Mouse (Mus musculus) left cerebral cortex, postnatal 14 days (tissue): ENCODE measurements around the gene Ctrb1. TPM values are rescaled to one million over a fixed set of nuclear protein-coding genes. Genes with fewer than 3 reads are reported as not detected.

Experiments
- DNase-seq, 2 experiments: peaks; one replicate each; pipeline ENCODE4 v3.0.0; 2021 to 2022; ENCODE audit warnings: low spot score in 2 of 2, mixed read lengths in 1 of 2
- intact Hi-C: fragments of 180-260 bp; cut with DNase I; formaldehyde crosslinking; loops from one replicate; pipeline ENCODE4 v1.15.1; 2025
- total RNA-seq, 2 experiments: library from RNA; stranded (reverse); gene quantifications; 2 replicates each; pipeline ENCODE4 v1.2.3; 2021

Gene Ctrb1
- total RNA-seq, 2 experiments from 2014 or later: not detected

DNA sequence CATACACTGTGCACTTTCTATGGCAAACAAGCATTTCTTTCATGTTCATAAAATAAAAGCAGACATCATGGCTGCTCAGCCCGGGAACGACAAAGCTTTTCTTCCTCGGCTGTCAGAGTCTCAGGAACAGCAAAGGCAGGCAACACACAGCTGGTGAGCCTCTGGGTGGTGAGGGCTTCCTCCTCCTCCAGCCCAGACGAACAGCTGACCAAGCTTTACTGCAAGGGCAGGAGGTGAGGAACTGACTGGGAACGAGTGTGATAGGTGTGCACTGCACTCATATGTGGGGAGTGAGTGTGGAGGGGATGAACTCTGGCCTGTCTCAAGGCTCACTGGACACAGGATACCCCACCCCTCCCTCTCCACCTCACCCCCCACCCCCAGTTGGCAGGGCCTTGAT lies 28.1 kb upstream of the Ctrb1 start:
- intact Hi-C loops: loop anchor here (5.0 kb wide), 1 partner anchor 93 kb away; no protein-coding TSS in a partner anchor
- DNase-seq: no peak

DNA sequence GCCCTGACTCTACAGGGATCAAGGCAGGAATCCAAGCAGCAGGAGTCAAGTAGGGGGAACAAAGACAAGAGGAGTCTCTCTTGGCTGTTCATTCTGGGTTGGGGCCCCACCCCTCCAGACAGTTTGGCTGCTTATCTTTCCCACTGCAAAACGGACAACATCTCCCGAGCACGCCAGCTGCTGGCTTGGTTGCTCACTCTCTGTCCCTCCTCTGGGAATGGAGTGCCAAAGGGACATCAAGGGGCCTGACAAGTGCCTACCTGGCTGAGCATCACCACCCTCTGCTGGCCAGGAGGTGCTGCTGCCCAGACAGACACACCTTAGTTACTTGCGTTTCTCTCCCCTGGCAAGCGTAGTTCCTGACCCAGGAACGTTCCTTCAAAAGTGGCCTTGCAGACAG lies 27.1 kb upstream of the Ctrb1 start:
- intact Hi-C loops: loop anchor here (5.0 kb wide), 1 partner anchor 94 kb away; no protein-coding TSS in a partner anchor
- DNase-seq: peak in 1 of 2 experiments; percentile 10

DNA sequence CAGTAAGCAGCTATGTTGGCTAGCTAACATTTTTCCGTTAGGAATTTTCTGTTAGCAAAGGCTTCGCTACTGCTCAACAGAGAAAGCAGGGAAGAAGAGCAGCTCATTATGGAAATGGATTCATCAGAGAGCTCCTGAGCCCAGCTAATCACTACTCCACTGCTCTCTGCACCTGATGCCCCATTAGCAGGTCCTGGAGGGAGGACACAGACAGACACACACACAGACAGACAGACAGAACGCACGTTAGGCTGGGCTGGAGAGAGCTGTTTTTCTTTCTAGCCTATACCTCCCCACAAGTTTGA lies 26.6 kb upstream of the Ctrb1 start:
- intact Hi-C loops: loop anchor here (5.0 kb wide), 1 partner anchor 95 kb away; no protein-coding TSS in a partner anchor
- DNase-seq: peak in 1 of 2 experiments; percentile 23

DNA sequence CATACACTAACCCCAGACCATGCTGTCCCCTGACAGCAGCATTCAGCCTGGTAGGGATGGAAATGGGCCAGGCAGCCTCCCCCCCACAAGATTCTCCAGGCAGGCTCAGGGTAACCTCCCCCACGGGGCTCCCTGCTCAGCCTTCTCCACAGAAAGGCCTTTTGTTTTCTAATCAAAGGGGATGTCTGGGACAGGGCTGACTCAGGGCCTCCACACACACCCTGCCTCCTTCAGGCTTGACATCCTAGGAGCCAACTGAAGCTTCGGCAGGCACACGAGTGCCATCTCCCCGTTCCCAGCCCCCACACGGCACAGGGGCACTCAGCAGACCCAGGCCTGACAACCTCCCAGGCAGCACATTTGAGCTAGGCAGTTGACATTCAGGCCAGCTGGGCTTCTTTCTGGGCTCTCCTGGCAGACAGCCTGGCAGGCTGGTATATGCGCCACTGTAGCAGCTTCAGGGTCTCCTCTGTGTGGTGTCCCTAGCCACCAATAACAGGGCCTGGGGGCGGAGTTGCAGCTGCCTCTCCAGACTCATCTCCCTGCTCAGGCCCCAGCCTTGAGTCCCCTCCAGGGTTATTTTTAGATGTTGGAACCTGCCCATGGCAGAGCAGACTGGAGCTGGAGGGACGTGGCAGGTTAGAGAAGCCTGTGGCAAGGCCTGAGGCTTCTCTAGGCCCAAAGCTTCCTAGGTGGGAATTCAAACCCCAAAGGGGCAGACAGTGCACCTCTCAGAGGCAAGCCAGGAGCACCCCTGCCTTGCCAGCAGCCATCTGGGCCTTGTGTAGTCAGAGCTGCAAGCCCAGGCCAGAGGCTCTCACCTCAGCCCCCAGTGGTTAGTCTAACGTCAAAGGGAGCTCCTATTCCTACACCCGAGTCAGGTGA lies 26.0 kb upstream of the Ctrb1 start:
- peak; percentile 75 to 93 for DNase-seq
- intact Hi-C loops: loop anchor here (5.0 kb wide), 1 partner anchor 95 kb away; no protein-coding TSS in a partner anchor

DNA sequence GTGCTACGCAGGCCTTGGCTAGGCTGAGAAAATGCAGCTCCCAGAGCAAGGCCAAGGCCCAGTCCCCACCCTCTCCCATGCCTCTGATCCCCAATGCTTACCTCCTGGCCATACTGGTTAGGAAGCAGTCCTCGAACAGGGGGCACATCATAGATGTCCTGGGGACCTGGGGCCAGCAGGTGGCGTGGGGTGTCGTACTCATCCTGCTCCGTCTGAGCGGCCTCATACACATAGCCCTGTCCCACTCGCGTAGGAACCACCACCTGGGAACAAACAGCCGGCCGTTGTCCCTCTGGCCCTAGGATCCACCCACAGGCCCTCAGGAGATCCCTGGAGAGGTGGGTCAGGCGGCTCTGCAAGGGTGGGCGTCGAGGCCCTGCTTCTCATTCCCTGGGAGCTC lies 24.7 kb upstream of the Ctrb1 start:
- DNase-seq: peak in 1 of 2 experiments; percentile 9

DNA sequence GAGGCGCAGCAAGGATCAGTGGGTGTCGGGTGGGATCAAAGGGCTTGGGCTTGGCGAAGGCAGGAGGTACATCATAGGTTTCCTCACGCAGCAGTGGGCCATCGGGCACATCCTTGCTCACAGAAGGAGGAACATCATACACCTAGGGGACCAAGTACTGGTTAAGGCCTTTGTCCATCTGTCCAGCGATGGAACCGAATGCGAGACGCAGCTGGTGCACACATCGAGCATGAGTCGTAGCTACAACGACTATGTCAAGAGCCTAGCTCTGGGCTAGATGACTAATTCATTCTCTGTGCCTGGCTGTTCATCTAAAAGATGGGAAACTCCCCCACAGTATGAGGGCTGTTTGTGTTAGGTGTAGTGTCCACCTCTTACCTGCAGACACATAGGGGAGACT lies 23.5 kb upstream of the Ctrb1 start:
- intact Hi-C loops: no loop called here
- no peak for DNase-seq

More for the DNA sequence above, 24.7 kb upstream of the Ctrb1 start:
- intact Hi-C loops: loop anchor here (5.0 kb wide), 1 partner anchor 97 kb away; no protein-coding TSS in a partner anchor

DNA sequence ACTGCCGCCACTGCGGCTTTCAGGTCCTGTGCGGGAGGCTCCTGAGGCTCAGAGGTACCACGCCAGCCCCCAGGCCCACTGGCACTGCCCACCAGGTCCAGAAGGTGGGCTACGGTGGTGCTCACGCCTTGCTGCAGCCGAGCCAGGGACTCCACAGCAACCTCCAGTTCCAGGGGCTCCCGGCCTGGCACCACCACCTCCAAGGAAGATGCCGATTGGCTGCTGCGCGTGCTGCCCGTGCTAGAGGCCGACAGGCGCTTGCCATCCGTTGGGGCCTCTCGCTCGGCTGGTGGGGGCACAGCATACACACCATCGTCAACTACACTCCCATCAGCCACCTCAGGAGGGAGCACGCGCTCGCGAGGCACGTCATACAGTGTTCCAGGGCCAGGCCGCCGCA lies 23.0 kb upstream of the Ctrb1 start:
- DNase-seq: peak in 1 of 2 experiments; percentile 8
- intact Hi-C loops: no loop called here

DNA sequence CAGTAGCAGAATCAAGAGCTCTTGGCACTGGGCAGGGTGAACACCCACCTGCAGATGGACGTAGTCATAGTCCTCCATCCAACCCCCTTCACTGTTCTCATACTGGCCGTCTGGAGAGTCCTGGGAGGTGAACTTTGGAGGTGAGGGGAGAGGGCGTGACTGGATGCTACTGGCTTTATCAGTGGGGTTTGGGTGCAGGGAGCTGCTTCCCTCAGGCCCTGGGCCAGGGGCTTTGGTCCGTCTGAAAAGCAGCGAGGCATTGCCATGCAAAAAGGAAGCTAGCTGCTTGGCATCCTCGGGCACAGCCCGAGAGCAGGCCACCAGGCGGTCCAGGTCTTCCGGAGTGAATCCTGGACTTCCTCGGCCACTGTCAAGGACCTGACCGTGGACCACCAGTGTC lies 22.5 kb upstream of the Ctrb1 start:
- intact Hi-C loops: no loop called here

DNA sequence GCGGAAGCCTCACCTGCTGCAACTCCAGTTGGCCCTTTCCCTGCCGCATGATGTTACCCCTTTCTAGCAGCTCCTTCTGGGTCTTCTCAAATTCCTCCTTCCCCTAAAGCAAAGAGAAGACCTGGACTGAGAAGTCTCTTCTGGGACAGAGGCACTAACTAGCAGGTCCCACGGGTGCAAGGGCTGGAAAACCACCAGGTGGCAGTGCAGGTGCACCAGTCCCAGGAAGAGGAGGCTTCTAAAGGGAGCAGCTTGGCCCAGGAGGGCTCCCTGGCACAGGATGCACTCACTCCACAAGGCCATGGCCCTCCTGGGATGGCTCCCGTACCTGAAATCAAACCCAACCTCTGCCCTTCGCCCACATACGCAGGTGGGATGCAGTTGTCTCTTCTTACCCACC lies 21.8 kb upstream of the Ctrb1 start:
- intact Hi-C loops: no loop called here
- DNase-seq: peak; percentile 66 to 70

More for the DNA sequence above, 22.5 kb upstream of the Ctrb1 start:
- no peak for DNase-seq

DNA sequence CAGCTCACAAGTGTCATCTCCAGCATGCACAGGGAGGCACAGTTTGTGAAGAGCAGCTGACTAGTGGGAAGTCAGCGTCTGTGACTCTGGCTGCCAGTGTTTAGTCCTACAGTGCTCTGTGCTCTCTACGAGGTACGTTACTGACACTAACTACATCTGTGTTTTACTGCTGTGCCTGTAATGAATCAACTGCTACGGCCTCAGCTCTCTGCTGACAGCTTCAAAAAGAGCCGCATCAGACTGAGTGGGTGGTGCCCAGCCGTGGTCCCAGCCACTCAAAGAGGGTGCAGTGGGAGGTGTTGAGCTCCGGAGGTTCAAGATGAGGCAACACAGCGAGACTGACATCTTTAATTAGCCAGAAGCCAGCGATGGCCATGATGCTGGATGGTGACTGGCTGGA lies 21.3 kb upstream of the Ctrb1 start:
- intact Hi-C loops: no loop called here
- peak in 1 of 2 experiments; percentile 42 for DNase-seq

DNA sequence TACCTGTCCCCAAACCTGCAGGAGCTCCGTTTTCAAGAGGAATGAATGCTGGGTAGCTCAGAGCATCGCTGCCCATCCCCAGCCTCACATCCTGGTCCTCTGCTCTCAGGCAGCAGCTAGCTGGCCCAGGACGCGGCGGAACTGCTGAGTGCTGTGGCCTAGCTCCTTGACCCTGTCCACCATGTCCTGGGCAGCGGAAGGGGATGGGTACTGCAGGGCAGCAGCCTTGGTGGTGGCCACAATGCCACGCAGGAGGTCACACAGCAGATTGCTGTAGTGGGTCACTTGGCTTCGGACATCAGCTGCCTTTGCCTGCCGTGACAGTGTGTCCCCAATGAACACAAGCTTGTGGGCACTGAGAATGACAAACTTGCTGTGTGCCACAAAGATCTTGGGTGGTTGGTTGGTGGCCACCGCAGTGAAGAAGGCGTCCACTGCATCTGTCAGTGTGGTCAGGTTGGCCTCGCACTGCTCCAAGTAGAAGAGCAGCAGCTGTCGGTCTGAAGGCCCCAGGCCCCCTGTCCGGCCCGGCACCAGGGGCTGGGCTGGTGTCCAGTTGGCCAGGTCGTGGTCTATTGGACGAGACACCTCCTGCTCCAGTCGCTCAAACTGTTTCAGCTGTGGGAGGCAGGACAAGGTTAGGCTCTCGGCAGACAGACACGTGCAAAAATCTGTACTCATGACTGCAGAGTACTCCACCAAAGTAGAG lies 20.1 kb upstream of the Ctrb1 start:
- intact Hi-C loops: no loop called here
- no peak for DNase-seq

DNA sequence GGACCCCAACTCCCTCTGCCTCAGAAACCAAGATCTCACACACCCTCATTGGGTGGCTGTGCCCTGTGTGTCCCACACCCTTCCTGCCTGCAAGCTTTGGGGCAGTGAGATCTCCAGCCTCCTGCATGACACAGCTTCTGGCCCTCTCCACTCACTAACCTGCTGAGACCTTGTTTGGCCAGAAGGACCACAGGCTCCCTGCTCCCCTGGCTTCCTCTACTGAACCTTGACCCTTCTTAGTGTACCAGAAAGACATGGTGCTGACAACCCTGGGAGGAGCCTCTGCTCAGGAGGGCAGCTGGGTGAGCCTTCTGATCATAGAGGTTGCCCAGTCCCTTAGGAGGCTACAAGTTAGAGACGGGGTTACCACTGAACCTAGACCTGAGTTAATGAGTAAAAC lies 18.4 kb upstream of the Ctrb1 start:
- intact Hi-C loops: no loop called here
- no peak for DNase-seq

DNA sequence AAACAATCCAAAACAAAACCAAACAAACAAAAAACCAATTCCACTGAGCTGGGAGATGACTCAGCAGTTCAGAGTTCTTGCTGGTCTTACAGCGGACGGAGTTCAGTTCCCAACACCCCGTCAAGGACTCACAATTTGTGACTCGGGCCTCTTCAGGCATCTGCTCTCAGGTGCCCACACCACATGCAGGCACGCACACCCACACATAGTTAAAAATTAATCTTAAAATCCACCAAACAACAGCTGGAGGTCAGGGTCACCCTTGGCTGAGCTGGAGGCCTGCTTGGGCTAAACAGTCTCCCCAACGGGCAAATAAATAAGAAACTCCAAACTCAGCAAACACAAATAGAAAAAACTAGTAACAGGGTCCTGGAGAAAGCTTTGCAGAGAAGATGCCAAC lies 17.5 kb upstream of the Ctrb1 start:
- no peak for DNase-seq
- intact Hi-C loops: no loop called here

DNA sequence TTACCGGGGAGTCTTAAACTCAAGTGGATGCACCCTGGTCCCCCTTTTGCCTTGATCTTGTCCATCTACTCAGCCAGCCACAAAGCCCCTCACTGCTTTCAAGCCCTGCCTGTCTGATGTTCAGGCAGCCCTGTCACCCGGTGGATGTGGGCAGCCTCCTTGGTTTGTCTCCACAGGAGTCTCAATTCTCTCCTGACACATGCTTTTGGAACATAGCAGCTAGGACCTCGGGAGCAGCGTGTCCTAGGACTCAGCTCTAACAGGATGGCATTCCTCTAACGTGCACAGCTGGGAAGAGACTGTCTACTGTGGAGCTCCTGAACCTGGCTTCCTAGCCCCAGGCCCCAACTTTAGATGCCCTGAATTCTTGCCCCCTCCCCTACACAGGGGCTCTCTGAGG lies 14.9 kb upstream of the Ctrb1 start:
- intact Hi-C loops: no loop called here
- no peak for DNase-seq

DNA sequence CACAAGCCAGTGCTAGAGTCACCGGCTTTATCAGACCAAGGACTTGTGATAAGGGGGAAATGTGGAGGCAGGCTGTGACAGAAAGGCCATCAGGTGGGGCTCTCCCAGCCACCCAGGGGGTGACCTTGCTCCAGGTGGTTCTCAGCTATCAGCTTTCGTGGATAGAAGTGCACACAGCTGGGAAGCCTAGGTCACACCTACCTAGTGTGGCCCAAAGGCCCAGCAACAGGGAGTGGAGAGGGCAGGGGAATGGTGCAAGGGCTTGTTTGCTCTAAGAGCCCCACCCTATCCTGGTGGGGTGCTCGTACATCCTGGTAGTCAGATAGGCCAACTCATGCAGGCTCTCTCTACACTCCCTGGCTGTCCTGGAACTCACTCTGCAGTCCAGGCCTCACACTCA lies 14.4 kb upstream of the Ctrb1 start:
- intact Hi-C loops: no loop called here
- DNase-seq: no peak

DNA sequence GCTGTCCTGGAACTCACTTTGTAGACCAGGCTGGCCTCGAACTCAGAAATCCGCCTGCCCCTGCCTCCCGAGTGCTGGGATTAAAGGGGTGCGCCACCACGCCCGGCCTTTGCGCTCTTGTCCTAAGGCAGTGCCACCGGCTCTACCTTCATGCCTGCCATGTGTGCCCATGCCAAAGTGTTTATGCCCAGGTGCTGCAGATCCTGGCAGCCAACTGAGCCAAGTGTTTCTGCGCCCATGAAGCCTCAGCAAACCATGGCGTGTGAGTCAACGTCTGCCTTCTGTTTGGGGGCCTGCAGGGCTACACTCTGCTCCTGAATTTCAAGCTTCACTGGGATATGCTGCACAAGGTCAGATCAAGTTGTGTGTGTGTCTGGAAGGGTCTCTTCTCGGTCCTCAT lies 13.8 kb upstream of the Ctrb1 start:
- no peak for DNase-seq
- intact Hi-C loops: no loop called here

DNA sequence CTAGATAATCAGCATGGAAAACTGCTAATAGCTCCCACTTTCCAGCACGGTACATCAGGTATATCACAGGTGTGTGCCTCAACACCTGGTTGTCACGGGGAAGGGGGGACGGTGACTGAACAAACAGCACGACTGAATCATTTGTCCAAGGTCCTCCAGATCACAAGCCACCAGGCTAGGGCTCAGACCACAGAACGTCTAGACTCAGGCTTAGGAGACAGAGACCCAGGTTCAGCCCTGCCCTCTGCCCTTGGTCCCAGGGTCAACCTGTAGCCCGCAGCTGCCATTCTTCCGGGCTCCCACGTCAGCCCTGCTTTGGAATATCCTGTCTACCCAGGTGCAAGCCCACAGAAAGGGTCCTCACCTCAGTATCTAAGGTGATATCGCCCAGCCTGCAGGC lies 10.6 kb upstream of the Ctrb1 start:
- intact Hi-C loops: no loop called here

DNA sequence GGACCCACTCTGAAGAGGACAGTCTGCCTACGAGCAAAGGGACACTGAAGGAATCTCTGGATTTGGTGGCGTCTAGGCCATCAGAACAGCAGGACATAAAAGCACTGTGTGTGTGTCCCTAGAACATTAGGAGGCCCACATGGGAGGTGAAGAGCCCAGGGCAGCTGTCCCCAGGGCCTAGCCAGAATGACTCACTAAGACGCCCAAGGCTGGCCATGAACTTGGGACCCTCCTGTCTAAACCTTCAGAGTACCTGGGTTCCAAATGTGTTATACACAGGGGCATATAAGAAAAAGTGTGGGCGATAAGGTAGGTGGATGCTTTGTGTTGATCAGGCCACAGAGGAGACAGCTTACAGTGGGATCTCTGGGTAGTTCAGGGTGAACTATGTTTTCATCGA lies 9.9 kb upstream of the Ctrb1 start:
- intact Hi-C loops: no loop called here
- DNase-seq: no peak

More for the DNA sequence above, 10.6 kb upstream of the Ctrb1 start:
- DNase-seq: no peak

DNA sequence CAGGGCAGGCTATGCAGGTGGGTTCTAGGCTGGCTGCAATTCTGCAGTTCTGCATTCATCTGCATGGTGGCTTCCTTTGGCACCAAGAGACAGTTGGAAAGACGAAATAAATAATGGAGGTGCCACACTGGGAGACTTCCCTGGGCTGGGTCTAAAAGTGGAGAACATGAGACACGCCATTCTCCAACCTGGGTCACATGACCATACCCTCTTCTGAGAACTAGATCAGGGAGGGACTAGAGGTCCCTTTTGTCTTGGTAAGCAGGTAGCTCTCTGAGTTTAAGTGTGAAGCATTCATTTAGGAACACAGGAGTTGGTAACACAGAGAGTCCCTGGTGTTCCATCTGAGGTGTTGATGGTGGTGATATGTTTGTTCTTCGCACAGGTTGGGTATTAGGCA lies 9.4 kb upstream of the Ctrb1 start:
- intact Hi-C loops: no loop called here
- no peak for DNase-seq

DNA sequence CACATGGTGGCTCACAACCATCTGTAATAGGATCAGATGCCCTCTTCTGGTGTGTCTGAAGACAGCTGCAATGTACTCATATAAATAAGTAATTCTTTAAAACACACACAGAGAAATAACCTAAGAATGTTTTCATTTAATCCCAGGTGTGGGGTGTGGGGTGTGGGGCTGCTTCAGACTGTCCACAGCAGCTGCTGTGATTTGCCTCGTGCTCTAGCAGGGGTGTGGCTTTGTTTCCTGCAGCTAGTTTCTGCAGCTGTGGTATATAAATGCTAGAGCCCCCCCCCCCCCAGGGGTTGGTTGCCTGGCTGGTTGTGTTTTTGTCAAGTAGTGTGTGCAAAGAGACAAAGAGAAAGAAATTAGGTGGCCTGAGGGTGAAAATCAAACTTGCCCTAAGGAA lies 8.2 kb upstream of the Ctrb1 start:
- intact Hi-C loops: no loop called here
- no peak for DNase-seq

DNA sequence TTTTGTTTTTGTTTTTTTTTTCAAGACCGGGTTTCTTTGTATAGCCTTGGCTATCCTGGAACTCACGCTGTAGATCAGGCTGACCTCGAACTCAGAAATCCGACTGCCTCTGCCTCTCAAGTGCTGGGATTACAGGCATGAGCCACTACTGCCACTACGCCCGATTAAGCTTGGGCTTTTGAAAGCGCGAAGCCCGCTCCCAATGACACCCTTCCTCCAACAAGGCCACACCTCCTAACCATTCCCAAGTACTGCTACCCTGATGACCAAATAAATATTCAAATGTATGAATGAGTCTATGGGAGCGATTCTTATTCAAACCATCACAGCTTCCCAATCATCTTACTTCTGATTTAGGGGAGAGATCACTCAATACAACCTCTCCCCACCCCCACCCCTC lies 6.8 kb upstream of the Ctrb1 start:
- intact Hi-C loops: no loop called here
- no peak for DNase-seq
